Mouse (Mus musculus): Measurements from ENCODE around the gene Olfr916. TPM values are rescaled to one million over a fixed set of nuclear protein-coding genes. Genes with fewer than 3 reads are reported as not detected.

Olfr916 gene
- polyA plus RNA-seq (2014; fragmentation: Illumina TruSeq; extraction: RNeasy Lipid Tissue Mini Kit (QIAGEN cat#74804); ENCODE audit: low read depth, low replicate concordance): not detected

DNA sequence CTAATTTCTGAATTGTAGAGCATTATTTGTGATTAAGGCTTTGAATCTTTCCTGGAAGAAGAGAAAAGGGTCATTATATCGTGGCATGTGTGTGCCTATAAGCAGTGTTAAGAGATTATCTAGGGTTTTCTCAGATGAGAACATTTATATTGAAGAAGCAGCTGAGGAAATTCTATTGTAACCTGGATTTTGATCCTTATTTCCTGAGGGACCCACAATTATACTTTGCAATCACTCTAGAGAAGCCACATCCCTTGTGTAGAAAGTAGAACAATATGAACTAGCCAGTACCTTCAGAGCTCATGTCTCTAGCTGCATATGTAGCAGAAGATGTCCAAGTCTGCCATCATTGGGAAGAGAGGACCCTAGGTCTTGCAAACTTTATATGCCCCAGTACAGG is at the start of gene Olfr916:
Gene Olfr916 (minus strand): TSS at position 101 of the 400 bp plus-strand sequence.

DNA sequence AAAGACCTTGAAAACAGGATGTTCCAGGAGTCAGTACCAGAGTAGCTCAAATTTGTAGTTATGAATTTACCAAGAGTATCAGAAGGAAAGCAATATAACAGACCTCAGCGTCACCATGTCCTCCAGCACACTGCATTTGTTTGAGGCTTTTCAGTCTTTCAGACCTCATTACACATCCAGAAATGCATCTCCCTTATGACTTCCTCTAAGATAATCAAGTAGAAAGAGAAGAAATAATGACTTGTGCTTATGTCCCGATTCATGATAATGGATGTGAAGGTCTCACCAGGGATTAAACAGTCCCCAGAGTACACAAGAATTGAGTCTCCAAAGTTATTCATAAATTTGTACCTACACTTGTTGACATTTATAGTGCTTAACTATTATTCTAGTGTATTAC is 14.8 kb upstream of the Olfr916 start, which contains the start of gene Olfr918:
Gene Olfr918 (minus strand): TSS at position 101 of the 400 bp plus-strand sequence.

DNA sequence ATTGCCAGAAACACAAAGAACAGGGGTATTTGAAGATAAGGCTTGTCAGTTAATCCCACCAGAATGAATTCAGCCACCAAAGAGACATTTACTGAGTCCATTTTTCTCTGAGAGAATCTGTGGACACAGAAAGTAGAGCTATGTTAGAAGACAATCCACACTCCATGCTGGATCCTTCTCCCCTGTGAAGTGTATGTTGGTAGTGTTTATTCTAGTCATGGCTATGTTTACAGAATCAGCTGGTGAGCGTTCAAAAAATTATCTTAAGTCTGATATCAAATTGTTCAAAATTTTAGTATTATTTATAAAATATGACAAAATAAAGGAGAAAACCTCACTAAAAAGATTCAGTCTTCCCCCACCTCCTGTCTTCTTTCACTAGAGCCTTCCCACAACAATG is 6.1 kb upstream of the Olfr916 start, which contains the start of gene Olfr917:
Gene Olfr917 (minus strand): TSS at position 101 of the 400 bp plus-strand sequence.

Other genes starting within 250 kb of the Olfr916 start
- not detected for gene Olfr901, start 230.4 kb downstream of the Olfr916 start, polyA plus RNA-seq (2014; fragmentation: Illumina TruSeq; extraction: RNeasy Lipid Tissue Mini Kit (QIAGEN cat#74804); ENCODE audit: low read depth, low replicate concordance)
- not detected for gene Olfr902, start 212.2 kb downstream of the Olfr916 start, polyA plus RNA-seq (2014; fragmentation: Illumina TruSeq; extraction: RNeasy Lipid Tissue Mini Kit (QIAGEN cat#74804); ENCODE audit: low read depth, low replicate concordance)
- not detected for gene Olfr904, start 196.7 kb downstream of the Olfr916 start, polyA plus RNA-seq (2014; fragmentation: Illumina TruSeq; extraction: RNeasy Lipid Tissue Mini Kit (QIAGEN cat#74804); ENCODE audit: low read depth, low replicate concordance)
- gene Olfr905, start 188.8 kb downstream of the Olfr916 start, polyA plus RNA-seq (2014; fragmentation: Illumina TruSeq; extraction: RNeasy Lipid Tissue Mini Kit (QIAGEN cat#74804); ENCODE audit: low read depth, low replicate concordance): not detected
- gene Olfr906, start 172.8 kb downstream of the Olfr916 start, polyA plus RNA-seq (2014; fragmentation: Illumina TruSeq; extraction: RNeasy Lipid Tissue Mini Kit (QIAGEN cat#74804); ENCODE audit: low read depth, low replicate concordance): not detected
- gene Olfr907, start 164.1 kb downstream of the Olfr916 start, polyA plus RNA-seq (2014; fragmentation: Illumina TruSeq; extraction: RNeasy Lipid Tissue Mini Kit (QIAGEN cat#74804); ENCODE audit: low read depth, low replicate concordance): not detected
- not detected for gene Olfr911-ps1, start 138.3 kb downstream of the Olfr916 start, polyA plus RNA-seq (2014; fragmentation: Illumina TruSeq; extraction: RNeasy Lipid Tissue Mini Kit (QIAGEN cat#74804); ENCODE audit: low read depth, low replicate concordance)
- not detected for gene Olfr910, start 122.0 kb downstream of the Olfr916 start, polyA plus RNA-seq (2014; fragmentation: Illumina TruSeq; extraction: RNeasy Lipid Tissue Mini Kit (QIAGEN cat#74804); ENCODE audit: low read depth, low replicate concordance)
- not detected for gene Olfr912, start 79.7 kb downstream of the Olfr916 start, polyA plus RNA-seq (2014; fragmentation: Illumina TruSeq; extraction: RNeasy Lipid Tissue Mini Kit (QIAGEN cat#74804); ENCODE audit: low read depth, low replicate concordance)
- not detected for gene Olfr913, start 67.1 kb downstream of the Olfr916 start, polyA plus RNA-seq (2014; fragmentation: Illumina TruSeq; extraction: RNeasy Lipid Tissue Mini Kit (QIAGEN cat#74804); ENCODE audit: low read depth, low replicate concordance)
- gene Olfr914, start 54.8 kb downstream of the Olfr916 start, polyA plus RNA-seq (2014; fragmentation: Illumina TruSeq; extraction: RNeasy Lipid Tissue Mini Kit (QIAGEN cat#74804); ENCODE audit: low read depth, low replicate concordance): not detected
- not detected for gene Olfr917, start 6.0 kb upstream of the Olfr916 start, polyA plus RNA-seq (2014; fragmentation: Illumina TruSeq; extraction: RNeasy Lipid Tissue Mini Kit (QIAGEN cat#74804); ENCODE audit: low read depth, low replicate concordance)
- gene Olfr918, start 14.7 kb upstream of the Olfr916 start, polyA plus RNA-seq (2014; fragmentation: Illumina TruSeq; extraction: RNeasy Lipid Tissue Mini Kit (QIAGEN cat#74804); ENCODE audit: low read depth, low replicate concordance): not detected
- gene Olfr919, start 43.8 kb upstream of the Olfr916 start, polyA plus RNA-seq (2014; fragmentation: Illumina TruSeq; extraction: RNeasy Lipid Tissue Mini Kit (QIAGEN cat#74804); ENCODE audit: low read depth, low replicate concordance): not detected
- 120 TPM for gene Vwa5a, start 58.4 kb upstream of the Olfr916 start, polyA plus RNA-seq (2014; fragmentation: Illumina TruSeq; extraction: RNeasy Lipid Tissue Mini Kit (QIAGEN cat#74804); ENCODE audit: low read depth, low replicate concordance)
- 2.5 TPM for gene Olfr920, start 92.4 kb upstream of the Olfr916 start, polyA plus RNA-seq (2014; fragmentation: Illumina TruSeq; extraction: RNeasy Lipid Tissue Mini Kit (QIAGEN cat#74804); ENCODE audit: low read depth, low replicate concordance)
- gene Olfr921, start 113.2 kb upstream of the Olfr916 start, polyA plus RNA-seq (2014; fragmentation: Illumina TruSeq; extraction: RNeasy Lipid Tissue Mini Kit (QIAGEN cat#74804); ENCODE audit: low read depth, low replicate concordance): not detected
- gene Olfr922, start 154.7 kb upstream of the Olfr916 start, polyA plus RNA-seq (2014; fragmentation: Illumina TruSeq; extraction: RNeasy Lipid Tissue Mini Kit (QIAGEN cat#74804); ENCODE audit: low read depth, low replicate concordance): not detected
- not detected for gene Olfr923, start 166.7 kb upstream of the Olfr916 start, polyA plus RNA-seq (2014; fragmentation: Illumina TruSeq; extraction: RNeasy Lipid Tissue Mini Kit (QIAGEN cat#74804); ENCODE audit: low read depth, low replicate concordance)
- not detected for gene Olfr924, start 184.6 kb upstream of the Olfr916 start, polyA plus RNA-seq (2014; fragmentation: Illumina TruSeq; extraction: RNeasy Lipid Tissue Mini Kit (QIAGEN cat#74804); ENCODE audit: low read depth, low replicate concordance)
- not detected for gene Olfr26, start 195.2 kb upstream of the Olfr916 start, polyA plus RNA-seq (2014; fragmentation: Illumina TruSeq; extraction: RNeasy Lipid Tissue Mini Kit (QIAGEN cat#74804); ENCODE audit: low read depth, low replicate concordance)
- gene Olfr926, start 217.3 kb upstream of the Olfr916 start, polyA plus RNA-seq (2014; fragmentation: Illumina TruSeq; extraction: RNeasy Lipid Tissue Mini Kit (QIAGEN cat#74804); ENCODE audit: low read depth, low replicate concordance): not detected